Mouse (Mus musculus): ENCODE measurements around the gene Tmem121b.

Gene Tmem121b

GRCm38 (mm10) chr6:120493374-120494181 is at the start of gene Tmem121b:
Gene Tmem121b (minus strand): TSS chr6:120493807.
- in situ Hi-C loops (cut with MboI, MseI) = loop anchor here (5.0 kb wide), 1 partner anchor 39 kb away; the partner anchor contains the start of gene Hdhd5

GRCm38 (mm10) chr6:120542061-120542460 is 48.5 kb upstream of the Tmem121b start:
- in situ Hi-C loops (cut with MboI, MseI) = loop anchor here (10.0 kb wide), 1 partner anchor 133 kb away; no protein-coding TSS in a partner anchor

GRCm38 (mm10) chr6:120541386-120541785 is 47.8 kb upstream of the Tmem121b start:
- in situ Hi-C loops (cut with MboI, MseI) = loop anchor here (10.0 kb wide), 1 partner anchor 133 kb away; no protein-coding TSS in a partner anchor

GRCm38 (mm10) chr6:120539781-120540231 is 46.2 kb upstream of the Tmem121b start:
- in situ Hi-C loops (cut with MboI, MseI) = loop anchor here (10.0 kb wide), 1 partner anchor 135 kb away; no protein-coding TSS in a partner anchor

GRCm38 (mm10) chr6:120539132-120539759 is 45.6 kb upstream of the Tmem121b start:
- in situ Hi-C loops (cut with MboI, MseI) = no loop called here

GRCm38 (mm10) chr6:120536337-120536736 is 42.7 kb upstream of the Tmem121b start:
- in situ Hi-C loops (cut with MboI, MseI) = no loop called here

- in situ Hi-C loops (cut with MboI, MseI) = loop anchor here (5.0 kb wide), 1 partner anchor 40 kb away; the partner anchor contains the start of gene Tmem121b
These were observed 39.0 kb upstream of the Tmem121b start for GRCm38 (mm10) chr6:120532594-120532993.

GRCm38 (mm10) chr6:120531020-120531965 is 37.7 kb upstream of the Tmem121b start, which contains the start of gene Hdhd5:
Gene Hdhd5 (minus strand): TSS chr6:120531319.
- in situ Hi-C loops (cut with MboI, MseI) = loop anchor here (5.0 kb wide), 1 partner anchor 39 kb away; the partner anchor contains the start of gene Tmem121b

- in situ Hi-C loops (cut with MboI, MseI) = no loop called here
These were observed 35.5 kb upstream of the Tmem121b start for GRCm38 (mm10) chr6:120529123-120529522.

- in situ Hi-C loops (cut with MboI, MseI) = no loop called here
These were observed 31.2 kb upstream of the Tmem121b start for GRCm38 (mm10) chr6:120524796-120525195.

- in situ Hi-C loops (cut with MboI, MseI) = no loop called here
These were observed 26.0 kb upstream of the Tmem121b start for GRCm38 (mm10) chr6:120519647-120520046.

- in situ Hi-C loops (cut with MboI, MseI) = no loop called here
These were observed 23.7 kb upstream of the Tmem121b start for GRCm38 (mm10) chr6:120517311-120517710.

GRCm38 (mm10) chr6:120516879-120517278 is 23.3 kb upstream of the Tmem121b start:
- in situ Hi-C loops (cut with MboI, MseI) = no loop called here

- in situ Hi-C loops (cut with MboI, MseI) = no loop called here
These were observed 22.8 kb upstream of the Tmem121b start for GRCm38 (mm10) chr6:120516422-120516821.

- in situ Hi-C loops (cut with MboI, MseI) = no loop called here
These were observed 17.6 kb upstream of the Tmem121b start for GRCm38 (mm10) chr6:120511212-120511611.

- in situ Hi-C loops (cut with MboI, MseI) = no loop called here
These were observed 16.8 kb upstream of the Tmem121b start for GRCm38 (mm10) chr6:120510425-120510824.

- in situ Hi-C loops (cut with MboI, MseI) = no loop called here
These were observed 16.4 kb upstream of the Tmem121b start for GRCm38 (mm10) chr6:120509975-120510374.

GRCm38 (mm10) chr6:120508645-120509044 is 15.0 kb upstream of the Tmem121b start:
- in situ Hi-C loops (cut with MboI, MseI) = no loop called here

- in situ Hi-C loops (cut with MboI, MseI) = no loop called here
These were observed 11.9 kb upstream of the Tmem121b start for GRCm38 (mm10) chr6:120505531-120505930.

GRCm38 (mm10) chr6:120504051-120504450 is 10.4 kb upstream of the Tmem121b start:
- in situ Hi-C loops (cut with MboI, MseI) = no loop called here

GRCm38 (mm10) chr6:120496544-120496943 is 2.9 kb upstream of the Tmem121b start:
- in situ Hi-C loops (cut with MboI, MseI) = no loop called here
